Mouse (Mus musculus) erythroblast, adult 5-6 weeks (primary cell): ENCODE data around the gene Gm21083. TPM values are rescaled to one million over a fixed set of nuclear protein-coding genes. Genes with fewer than 3 reads are reported as not detected.
"Not testable (repeated sequence)": the region's sequence is repeated elsewhere in the genome, so short reads cannot be mapped to it uniquely, and the experiment has no call there.

Source experiments
- ATAC-seq: replicated peaks from 2 replicates; pipeline ENCODE4 v1.8.0; 2016; ENCODE audit warnings: moderate number of reproducible peaks, mild to moderate bottlenecking, moderate TSS enrichment, inconsistent platforms; ENCODE audit not compliant: poor library complexity, low FRiP score, severe bottlenecking
- total RNA-seq, 2 experiments: library from RNA; stranded (forward) in 1 of 2; stranded (reverse) in 1 of 2; fragments of 150-400 nt in 1 of 2; fragments of 200-764, 138-1000 nt in 1 of 2; gene quantifications; 2 replicates each; pipeline versions ENCODE4 v1.2.3 to v1.2.4; 2015 to 2017; ENCODE audit warnings: low replicate concordance in 2 of 2

Gene Gm21083
- total RNA-seq (2015; ENCODE audit: low replicate concordance) (not detected in 2 replicates), total RNA-seq (2017; ENCODE audit: low replicate concordance) (not detected in 2 replicates)

DNA sequence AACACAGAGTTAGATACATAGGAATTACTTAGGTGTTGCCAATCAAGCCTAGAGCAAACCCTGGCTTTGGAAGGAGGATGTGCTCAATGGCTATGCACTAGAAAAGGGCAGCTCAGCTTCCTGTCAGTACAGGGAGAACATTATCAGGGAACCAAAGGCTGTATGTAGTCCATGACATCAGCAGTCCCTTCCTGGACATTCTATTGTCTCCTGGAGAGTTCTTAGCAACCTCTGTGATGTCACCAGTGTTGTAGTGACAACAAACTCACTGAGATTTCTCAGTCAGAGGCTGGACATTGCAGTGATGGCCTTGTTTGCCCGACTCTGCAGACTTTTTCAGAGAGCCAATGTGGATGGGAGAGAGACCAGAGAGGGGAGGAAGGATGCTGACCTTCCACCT, at the start of gene Gm21083:
Gene Gm21083, plus strand, starts transcription at position 301 of the 400 bp plus-strand sequence.
- ATAC-seq = not testable (repeated sequence)

DNA sequence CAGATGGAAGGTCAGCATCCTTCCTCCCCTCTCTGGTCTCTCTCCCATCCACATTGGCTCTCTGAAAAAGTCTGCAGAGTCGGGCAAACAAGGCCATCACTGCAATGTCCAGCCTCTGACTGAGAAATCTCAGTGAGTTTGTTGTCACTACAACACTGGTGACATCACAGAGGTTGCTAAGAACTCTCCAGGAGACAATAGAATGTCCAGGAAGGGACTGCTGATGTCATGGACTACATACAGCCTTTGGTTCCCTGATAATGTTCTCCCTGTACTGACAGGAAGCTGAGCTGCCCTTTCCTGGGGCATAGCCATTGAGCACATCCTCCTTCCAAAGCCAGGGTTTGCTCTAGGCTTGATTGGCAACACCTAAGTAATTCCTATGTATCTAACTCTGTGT, 48.0 kb upstream of the Gm21083 start, which contains the start of gene Gm21190:
Gene Gm21190, minus strand, starts transcription at position 101 of the 400 bp plus-strand sequence.
- not testable (repeated sequence) for ATAC-seq

DNA sequence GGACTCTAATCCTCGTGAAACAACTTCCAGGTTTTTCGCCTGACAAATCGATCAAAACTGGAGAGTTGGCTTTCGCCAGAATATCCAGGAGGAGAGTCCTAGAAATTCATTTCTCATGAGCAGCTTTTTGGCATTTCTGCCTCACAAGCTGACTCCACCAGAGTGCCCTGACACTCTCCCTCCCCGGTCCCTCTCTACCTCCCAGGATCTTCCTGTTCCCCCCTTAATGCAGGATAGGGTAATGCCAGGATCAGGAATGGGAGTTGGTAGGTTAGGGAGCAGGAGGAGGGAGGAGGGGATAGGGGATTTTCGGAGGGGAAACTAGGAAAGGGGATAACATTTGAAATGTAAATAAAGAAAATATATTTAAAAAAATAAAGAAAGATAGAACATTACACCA, 28.5 kb upstream of the Gm21083 start:
- ATAC-seq = not testable (repeated sequence)

DNA sequence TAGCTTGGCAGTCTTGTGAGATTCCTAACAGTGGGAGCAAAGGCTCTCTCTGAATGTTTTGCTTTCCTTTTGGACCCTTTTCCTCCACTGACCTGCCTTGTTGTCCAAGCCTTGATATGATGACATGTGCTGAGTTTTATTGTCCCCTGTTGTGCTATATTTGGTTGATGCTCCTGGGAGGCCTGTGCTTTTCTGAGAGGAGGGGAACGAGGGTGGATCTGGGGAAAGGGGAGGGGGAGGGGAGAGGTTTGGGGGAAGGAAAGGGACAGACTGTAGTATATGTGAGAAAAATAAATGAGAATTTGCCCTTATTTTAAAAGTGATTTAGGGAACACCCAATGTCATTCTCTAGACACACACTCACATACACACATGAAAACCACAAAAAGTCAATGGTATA, 28.0 kb upstream of the Gm21083 start:
- ATAC-seq = not testable (repeated sequence)

DNA sequence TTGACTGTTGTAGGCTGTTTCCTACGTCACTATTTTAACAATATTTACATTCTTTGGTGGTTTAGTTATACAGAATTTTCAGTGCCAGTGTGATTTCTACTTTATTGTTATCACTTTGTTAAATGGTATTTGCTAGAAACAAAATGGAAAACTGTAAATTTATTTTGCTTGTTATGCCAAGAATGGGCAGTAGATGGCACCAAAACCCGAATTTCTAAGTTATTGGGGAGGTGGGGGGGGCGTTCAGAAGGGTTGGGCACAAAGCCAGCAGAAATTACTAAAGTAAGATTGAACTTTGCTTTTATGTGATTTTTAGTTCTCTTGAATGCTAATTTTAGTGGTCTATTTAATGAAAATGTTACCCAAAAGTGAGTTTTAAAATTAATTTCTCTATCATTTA, 27.5 kb upstream of the Gm21083 start:
- not testable (repeated sequence) for ATAC-seq

DNA sequence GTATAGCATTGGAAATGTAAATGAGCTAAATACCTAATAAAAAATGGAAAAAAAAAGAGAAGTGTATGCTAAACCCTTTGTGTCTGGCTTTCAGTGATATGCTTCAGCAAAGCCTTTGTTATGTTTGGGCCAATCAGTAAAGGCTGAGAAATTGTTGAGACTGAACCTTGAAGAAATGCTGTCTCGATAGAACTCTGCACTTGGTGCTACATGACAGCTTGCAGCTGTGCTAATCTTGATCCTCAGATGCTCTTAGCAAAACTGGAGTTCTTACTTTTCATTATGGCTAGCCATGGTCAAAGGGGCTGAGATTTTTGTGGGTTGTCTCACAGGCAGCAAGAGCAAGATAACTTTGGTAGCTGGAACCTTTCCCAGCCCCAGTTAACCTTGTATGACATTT, 18.5 kb upstream of the Gm21083 start:
- not testable (repeated sequence) for ATAC-seq

DNA sequence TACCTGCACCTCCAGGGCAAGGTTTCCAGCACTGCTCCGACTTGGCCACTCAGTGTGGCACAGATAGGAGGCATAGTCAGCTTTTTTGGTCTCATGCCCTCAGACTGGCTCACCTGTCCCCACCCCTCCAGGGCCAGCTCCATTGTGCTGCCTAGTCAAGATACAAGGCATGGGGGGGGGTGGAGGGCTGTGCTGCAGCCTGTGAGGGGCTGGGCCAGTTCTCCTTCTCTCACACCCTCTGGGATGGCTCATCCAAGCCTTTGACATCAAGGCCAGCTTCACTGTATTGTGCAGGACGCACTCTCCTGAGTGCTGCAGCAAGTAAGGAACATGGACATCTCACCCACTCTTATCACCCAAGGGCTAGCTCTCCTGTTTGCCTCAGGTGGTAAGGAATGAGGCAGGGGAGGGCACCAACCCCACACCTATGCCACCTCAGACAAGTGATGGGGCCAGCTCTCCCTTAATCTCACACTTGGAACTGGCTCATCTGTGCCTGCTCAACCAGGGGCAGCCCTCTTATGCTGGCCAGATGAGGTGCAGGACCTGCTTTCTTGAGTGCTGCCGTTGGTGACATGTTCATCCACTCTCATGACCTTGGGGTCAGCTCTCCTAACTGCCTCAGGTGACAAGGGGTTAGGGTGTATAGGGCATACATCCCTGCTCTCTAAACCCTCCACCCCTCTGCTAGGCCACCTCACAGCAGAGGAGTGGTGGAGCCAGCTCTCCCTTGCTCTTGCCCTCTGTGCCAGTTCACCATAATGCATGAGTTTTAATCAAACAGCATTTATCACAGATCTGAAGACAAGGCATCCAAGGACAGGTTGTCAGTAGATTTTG, 15.5 kb upstream of the Gm21083 start:
- ATAC-seq = not testable (repeated sequence)

DNA sequence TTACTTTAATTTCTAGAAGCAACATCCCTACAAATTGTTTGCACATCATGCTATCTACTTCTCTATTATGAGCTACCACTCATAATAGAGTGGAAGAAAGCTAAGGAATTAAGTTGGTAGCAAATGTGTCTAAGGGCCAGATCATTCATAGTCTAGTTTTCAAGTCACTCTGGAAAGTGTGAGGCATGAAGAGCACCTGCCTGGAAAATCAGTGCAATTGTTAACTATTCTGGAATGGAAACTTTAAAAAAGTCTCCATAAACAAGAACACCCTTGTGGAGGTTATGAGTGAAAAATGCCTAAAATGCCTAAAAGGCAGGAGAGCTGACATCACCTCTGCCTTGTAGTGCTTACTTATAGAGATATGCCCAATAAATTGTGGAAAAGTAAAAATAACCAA, 3.4 kb upstream of the Gm21083 start:
- ATAC-seq = not testable (repeated sequence)

DNA sequence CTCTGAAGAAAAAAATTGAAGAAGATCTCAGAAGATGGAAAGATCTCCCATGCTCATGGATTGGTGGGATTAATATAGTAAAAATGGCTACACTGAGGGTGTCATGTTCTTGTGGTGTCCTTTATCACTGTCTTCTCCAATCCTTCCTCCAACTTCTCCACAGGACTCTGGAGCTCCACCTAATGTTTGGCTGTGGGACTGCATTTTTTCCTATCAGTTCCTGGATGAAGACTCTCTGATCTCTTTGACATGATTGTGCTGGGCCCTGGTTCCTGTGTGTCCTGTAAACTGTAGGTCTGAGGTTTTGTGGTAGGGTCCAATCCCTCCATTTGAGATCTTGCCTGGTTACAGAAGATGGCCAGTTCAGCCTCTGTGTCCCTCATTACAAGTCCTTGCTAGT, 9.2 kb downstream of the Gm21083 start:
- ATAC-seq = not testable (repeated sequence)

DNA sequence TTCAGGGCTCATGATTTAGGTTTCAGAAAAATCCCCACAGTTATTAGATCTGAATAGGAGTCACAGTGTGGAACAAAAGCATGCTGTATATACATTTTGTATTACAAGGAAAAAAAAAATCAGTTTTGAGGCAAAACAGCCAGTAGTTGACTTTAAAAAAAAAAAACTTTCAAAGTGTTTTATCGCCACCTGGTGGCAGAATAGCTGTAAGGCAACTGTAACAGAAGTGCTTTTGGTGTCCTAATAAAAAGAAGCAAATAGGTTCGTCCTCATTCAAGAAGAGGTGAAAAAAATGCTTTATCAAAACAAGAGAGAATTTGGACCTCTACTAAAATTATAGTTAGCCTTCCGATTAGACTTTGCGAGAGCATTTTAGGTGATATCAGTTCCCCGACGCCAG, 11.2 kb downstream of the Gm21083 start:
- ATAC-seq = not testable (repeated sequence)

DNA sequence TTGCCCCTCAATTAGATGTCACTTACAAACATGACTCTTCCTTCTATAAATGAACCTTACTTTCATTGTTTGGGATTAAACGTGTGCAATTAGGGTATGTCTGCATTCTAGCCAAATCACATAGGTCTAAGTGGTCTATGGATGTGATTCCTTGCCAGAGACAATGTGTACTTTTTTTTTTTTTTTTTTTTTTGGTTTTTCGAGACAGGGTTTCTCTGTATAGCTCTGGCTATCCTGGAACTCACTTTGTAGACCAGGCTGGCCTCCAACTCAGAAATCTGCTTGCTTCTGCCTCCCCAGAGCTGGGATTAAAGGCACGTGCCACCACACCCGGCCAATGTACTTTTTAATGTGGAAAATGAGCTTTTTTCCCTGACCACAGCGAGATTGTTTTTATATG, 13.5 kb downstream of the Gm21083 start:
- not testable (repeated sequence) for ATAC-seq

DNA sequence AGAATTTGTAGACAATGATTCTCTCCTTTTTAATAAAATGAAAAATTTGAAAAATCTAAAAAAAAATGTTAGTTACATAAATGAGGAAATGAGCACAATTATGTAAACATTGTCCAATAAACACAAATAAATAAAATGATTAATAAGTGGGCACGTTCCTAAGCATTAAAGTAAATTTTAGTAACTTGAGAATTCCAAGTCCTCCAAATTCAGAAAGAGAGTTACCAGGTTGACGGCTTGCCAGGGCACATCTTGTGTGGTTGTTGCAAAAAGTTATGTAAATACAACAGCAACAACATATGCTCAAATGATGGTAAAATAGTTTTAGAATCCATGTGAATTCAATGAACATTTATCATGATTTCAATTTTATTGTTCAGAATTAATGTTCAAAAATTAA, 14.4 kb downstream of the Gm21083 start:
- ATAC-seq = not testable (repeated sequence)

DNA sequence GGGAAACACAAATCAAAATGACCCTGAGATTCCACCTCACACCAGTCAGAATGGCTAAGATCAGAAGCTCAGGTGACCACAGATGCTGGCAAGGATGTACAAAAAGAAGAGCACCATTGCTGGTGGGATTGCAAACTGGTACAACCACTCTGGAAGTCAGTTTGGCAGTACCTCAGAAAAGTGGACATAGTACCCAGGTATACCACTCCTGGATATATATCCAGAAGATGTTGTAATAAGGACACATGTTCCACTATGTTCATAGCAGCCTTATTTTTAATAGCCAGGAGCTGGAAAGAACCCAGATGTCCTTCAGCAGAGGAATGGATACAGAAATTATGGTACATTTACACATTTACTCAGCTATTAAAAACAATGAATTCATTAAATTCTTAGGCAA, 21.7 kb downstream of the Gm21083 start:
- ATAC-seq = not testable (repeated sequence)

DNA sequence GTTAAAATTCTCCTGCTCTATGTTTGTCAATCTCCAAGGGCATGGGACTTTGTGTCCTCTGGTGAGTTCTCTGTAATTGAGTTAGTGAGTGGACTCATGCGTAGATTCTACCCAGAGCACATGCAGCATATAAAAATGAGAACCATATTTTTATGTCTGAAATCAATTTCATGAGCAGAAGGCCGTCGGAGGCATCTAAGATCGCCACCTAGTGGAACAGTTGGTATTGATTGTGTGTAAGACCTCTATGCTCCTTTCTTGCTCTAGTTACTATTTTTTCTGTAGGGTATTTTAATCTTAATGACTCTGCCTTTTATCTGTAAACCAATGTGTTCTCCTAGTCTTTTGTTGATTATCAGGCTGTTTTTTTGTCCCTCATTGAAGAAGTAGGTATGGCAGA, 23.2 kb downstream of the Gm21083 start:
- ATAC-seq = not testable (repeated sequence)

DNA sequence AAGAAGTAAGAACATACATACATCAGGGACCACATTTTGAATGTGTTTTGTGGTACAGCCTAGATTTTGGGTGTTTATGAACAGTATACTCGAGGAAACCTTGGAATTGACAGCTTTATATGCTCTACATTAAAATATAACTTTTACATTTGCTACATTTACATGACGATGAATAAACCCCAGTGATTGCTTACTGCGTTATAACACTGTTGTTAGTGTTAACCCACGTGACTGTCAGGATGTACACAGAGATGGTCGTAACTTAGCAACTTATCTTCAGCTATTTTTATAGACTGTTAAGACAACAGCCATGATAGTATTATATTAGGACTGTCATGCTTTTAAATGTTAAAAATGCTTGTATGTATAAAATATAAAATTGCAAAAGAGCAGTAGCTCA, 24.3 kb downstream of the Gm21083 start:
- ATAC-seq = not testable (repeated sequence)

DNA sequence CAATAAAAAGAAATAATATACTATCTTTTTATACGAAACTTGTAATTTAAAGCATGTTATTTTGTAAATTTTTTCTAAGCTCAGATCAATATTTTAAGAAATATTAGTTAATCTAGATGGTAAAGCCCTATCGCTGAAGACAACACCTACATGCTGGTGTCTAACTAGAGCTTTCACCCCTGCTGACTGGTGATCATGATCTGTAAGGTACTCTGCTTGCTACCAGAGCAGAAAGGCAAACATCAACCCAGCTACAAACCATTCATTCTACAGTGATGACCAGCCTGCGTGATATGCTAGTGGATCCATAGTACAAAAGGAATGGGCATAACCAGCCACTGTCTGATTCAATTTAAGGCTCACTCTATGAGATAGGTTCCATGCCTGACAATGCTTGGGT, 24.8 kb downstream of the Gm21083 start:
- ATAC-seq = not testable (repeated sequence)

DNA sequence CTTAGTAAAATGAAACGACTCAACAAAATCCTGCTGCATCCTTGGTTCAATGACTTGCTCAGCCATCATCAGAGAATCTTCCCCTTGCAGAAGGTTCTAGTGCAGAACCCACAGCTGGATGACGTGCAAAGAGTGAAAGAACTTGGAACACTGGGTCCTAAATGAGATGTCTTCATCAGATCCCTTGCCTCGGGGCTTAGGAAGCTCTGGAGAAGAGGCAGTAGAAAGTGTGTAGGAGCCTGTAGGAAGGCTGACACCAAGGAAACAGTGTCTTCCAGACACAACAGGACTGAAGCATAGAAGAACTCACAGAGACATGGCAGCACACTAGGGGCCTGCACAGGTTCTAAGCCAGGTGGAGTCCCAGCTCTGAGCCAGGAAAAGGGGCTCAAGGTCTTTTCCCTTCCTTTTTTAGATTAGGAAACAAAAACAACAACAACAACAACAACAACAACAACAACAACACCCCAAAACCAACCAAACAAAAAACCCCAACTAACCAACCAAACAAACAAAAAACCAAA, 25.4 kb downstream of the Gm21083 start:
- not testable (repeated sequence) for ATAC-seq

DNA sequence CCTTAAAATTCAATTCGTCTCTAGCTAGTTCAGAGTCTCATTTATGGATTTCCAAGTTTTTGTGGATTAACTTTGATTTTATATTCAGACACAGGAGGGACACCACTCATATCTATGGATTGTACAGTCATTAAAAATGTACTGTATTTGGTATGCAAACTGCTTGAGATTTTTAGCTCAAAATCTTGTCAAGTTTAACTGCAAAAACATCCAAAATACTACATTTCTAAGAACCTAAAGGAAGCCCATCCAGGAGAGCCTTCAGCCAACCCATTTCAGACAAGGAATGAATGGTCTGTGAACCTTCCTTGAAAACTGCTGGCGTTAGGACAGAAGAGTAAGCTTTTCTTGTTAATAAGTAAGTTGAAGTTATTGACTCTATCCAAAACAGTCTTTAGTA, 25.9 kb downstream of the Gm21083 start:
- ATAC-seq = not testable (repeated sequence)

DNA sequence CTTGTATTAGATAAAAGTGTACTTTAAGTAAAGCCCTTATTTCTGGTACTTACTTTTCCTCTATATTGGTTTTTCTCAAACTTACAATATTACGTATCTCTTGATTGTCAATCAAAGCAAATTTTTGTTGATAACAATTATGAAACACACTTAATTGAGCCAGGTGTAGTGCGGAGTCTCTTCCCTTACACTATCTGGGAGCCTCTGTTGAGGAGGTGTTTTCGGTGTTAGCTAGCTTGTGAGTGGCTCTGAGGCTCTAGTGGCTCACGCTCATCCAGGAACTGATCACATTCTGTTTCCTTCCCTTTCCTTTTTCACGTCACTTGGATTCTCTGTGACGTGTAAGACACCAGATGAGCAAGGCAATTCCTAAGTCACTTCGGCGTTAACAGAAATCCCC, 26.5 kb downstream of the Gm21083 start:
- not testable (repeated sequence) for ATAC-seq

DNA sequence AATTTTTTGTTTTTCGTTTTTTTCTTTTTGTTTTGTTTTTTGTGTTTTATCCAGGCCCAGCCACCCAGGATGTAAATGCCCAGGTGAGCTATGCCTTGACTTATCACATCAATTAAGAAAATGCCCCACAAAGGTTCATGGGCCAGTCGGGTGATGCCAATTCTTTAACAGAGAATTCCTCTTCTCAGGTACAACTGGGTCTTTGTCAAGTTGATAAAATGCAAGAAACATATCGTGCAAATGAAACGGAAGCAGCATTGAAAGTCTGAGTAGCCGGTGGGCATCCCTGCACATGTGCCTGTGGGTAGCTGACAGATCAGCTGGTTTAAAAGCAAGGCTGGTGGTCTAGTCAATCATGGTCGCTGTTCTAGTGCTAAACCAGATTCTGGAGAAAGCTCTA, 29.5 kb downstream of the Gm21083 start:
- ATAC-seq = not testable (repeated sequence)

DNA sequence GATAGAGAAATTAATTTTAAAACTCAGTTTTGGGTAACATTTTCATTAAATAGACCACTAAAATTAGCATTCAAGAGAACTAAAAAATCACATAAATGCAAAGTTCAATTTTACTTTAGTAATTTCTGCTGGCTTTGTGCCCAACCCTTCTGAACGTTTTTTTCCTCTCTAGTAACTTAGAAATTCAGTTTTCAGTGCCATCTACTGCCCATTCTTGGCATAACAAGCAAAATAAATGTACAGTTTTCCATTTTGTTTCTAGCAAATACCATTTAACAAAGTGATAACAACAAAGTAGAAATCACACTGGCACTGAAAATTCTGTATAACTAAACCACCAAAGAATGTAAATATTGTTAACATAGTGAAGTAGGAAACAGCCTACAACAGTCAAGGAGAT, 33.6 kb downstream of the Gm21083 start:
- not testable (repeated sequence) for ATAC-seq
